Mouse (Mus musculus): ENCODE measurements around the gene Wnt3. TPM values are rescaled to one million over a fixed set of nuclear protein-coding genes. Genes with fewer than 3 reads are reported as not detected.

Wnt3 gene
- polyA plus RNA-seq, 1 experiment from 2014 or later = not detected

DNA sequence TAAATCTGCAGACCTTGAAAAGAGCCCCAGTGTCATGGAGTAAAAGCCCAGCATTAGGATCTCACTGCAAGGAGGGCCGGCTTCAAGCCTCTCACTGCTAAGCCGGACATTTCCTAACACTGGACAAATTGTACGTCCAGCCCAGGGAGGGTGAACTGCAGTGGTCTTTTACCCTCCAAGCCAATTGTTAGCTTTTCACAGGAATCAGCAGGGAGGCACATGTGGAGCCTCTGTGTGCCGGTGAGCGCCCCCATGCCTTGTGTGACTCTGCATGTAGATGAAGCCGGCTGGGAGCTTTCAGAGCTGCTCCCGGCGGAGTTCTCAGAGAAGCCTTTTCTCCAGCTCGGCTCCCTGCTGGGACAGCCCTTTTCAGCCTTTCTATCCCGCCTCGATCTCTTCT, 66.9 kb downstream of the Wnt3 start:
- no peaks in the 10 kb centered on the region for H3K36me3 ChIP-seq (replicated peaks)
- no peak overlapping the region for H3K4me2 ChIP-seq
- no peak overlapping the region for H3K27ac ChIP-seq (replicated peaks)
- no peaks in the 10 kb centered on the region for H3K4me1 ChIP-seq (replicated peaks)
- 68% methylated on average over 11 of the region's 11 CpGs for WGBS (ENCODE audit: insufficient replicate concordance)
- H3K9me3 ChIP-seq (replicated peaks) = no peaks in the 10 kb centered on the region
- H3K9ac ChIP-seq = no peak overlapping the region
- ATAC-seq (ENCODE audit: insufficient read depth) = no peak
- H3K27me3 ChIP-seq = no peaks in the 10 kb centered on the region
- H3K4me3 ChIP-seq (replicated peaks) = no peak overlapping the region

DNA sequence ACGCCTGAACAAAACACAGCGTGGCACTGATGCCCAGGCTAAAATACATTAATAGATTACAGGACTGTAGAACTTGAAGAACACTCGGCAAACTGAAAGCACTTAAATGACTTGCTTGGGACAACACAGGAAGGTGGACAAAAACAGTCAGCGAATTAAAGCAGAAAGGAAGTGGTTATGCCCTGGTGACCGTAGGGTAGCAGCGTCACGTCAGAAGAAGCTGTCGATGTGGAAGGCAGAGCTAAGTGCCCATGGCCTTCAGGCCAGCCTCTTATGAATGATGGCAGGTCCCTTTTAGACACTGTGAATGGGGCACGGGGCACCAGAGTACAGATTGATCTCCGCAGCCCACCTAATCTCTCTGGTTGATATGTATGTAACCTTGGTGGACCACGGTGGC, 74.3 kb downstream of the Wnt3 start:
- WGBS (ENCODE audit: insufficient replicate concordance) = 72% methylated on average over 11 of the region's 11 CpGs
- H3K4me2 ChIP-seq = no peak overlapping the region
- ATAC-seq (ENCODE audit: insufficient read depth) = no peak
- no peak overlapping the region for H3K4me3 ChIP-seq (replicated peaks)
- H3K36me3 ChIP-seq (replicated peaks) = 0 out of 2 replicates have a peak, but pooled peaks cover 4% of the 10 kb centered on the region
- H3K9me3 ChIP-seq (replicated peaks) = no peaks in the 10 kb centered on the region
- H3K27ac ChIP-seq (replicated peaks) = no peak overlapping the region
- H3K4me1 ChIP-seq (replicated peaks) = peaks cover 8% of the 10 kb centered on the region; the same call in 1 of the 2 replicates
- H3K9ac ChIP-seq = no peak overlapping the region
- H3K27me3 ChIP-seq = no peaks in the 10 kb centered on the region

DNA sequence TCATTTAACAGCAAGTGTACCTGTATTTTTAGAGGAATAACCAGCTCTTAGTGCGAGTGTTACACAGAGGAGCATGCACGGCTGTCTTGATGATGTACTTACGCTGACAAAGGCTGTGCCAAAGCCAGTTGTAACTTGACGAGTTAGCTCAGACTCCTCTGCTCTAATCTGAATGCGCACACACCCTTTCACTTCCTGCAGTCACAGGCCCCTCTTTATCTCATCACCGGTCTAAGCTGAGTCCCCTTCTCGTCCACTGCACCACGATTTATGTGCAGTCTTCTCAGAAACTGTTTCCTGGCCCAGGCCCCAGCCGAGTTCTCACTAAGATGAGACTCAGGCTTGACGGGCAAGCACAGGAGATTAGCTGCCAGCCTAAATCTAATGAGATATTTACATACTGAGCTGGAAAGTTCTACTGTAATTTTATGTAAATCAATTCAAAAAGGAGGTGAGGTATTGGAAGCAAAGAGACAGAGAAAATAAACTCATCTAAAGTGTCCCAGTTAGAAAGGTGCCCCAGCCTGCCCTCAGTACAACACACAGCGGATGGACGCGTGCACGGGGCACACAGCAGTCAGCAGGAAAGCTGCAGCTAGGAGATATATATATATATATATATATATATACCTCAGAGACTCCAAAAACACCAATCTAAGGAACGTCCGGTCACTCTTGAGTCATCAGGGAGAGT, 78.8 kb downstream of the Wnt3 start:
- H3K4me2 ChIP-seq = no peak overlapping the region
- H3K9ac ChIP-seq = no peak overlapping the region
- peaks cover 13% of the 10 kb centered on the region; the same call in 1 of the 2 replicates for H3K36me3 ChIP-seq (replicated peaks)
- H3K9me3 ChIP-seq (replicated peaks) = no peaks in the 10 kb centered on the region
- peak; percentile 63 for ATAC-seq (ENCODE audit: insufficient read depth)
- 11% methylated on average over 16 of the region's 16 CpGs for WGBS (ENCODE audit: insufficient replicate concordance)
- no peak overlapping the region for H3K4me3 ChIP-seq (replicated peaks)
- H3K27me3 ChIP-seq = no peaks in the 10 kb centered on the region
- H3K4me1 ChIP-seq (replicated peaks) = peaks cover 8% of the 10 kb centered on the region; the same call in 1 of the 2 replicates
- no peak overlapping the region for H3K27ac ChIP-seq (replicated peaks)

DNA sequence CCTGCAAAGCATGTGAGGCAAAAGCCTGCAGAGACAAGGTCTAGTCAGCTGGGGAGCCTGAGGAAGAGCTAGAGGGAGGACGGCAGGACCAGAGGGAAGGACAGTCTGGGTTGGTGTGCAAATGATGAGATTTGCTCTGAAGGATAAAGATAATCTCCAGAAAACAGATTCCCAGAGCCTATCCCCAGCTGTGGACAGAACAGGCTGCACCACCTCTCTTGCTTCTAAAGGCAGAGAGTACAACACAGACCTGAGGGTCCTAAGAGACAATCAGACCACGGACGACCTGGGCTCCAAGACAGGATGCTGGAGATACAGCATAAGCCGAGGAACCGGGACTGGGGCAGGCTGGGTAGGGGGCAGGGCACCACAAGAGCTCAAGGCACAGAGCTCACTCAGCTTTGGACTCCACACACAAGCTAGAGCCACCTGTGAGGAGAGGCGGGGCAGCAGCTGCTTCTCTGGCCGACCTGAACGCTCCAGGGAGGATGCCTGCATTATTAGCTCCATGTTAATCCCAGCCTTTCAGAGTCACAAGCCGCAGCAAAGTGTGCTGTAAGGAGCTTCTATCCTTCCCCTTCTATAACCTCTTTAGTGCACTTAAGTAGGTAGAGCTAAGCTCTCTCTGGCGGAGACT, 79.5 kb downstream of the Wnt3 start:
- peaks cover 18% of the 10 kb centered on the region; the same call in 1 of the 2 replicates for H3K36me3 ChIP-seq (replicated peaks)
- no peaks in the 10 kb centered on the region for H3K27me3 ChIP-seq
- H3K4me2 ChIP-seq = no peak overlapping the region
- H3K4me1 ChIP-seq (replicated peaks) = peaks cover 8% of the 10 kb centered on the region; the same call in 1 of the 2 replicates
- H3K27ac ChIP-seq (replicated peaks) = no peak overlapping the region
- no peak for ATAC-seq (ENCODE audit: insufficient read depth)
- 44% methylated on average over 10 of the region's 10 CpGs for WGBS (ENCODE audit: insufficient replicate concordance)
- H3K9ac ChIP-seq = no peak overlapping the region
- no peaks in the 10 kb centered on the region for H3K9me3 ChIP-seq (replicated peaks)
- no peak overlapping the region for H3K4me3 ChIP-seq (replicated peaks)

DNA sequence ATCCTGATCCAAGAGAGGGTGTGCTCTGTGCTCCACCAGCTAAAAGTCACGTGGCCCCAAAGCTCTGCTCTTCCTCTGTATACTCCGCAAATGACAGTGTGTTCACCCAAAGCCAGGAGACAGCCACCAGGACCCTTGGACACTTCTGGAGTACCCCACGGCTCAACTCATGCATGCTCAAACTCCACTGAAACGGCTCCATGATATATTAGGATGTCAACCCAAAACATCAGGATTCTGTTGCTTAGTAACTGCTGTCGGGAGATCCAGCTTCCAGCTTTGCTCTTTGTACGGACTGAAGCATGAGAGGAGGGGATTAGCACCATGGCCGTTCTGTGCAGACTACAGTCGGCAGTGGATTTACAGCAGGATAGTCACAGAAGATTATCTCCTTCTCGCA, 80.3 kb downstream of the Wnt3 start:
- no peak for ATAC-seq (ENCODE audit: insufficient read depth)
- Histone ChIP-seq H3K27ac (replicated peaks) (no peak overlapping the region), H3K4me1 (replicated peaks) (peaks cover 8% of the 10 kb centered on the region; the same call in 1 of the 2 replicates), H3K9ac (no peak overlapping the region), H3K36me3 (replicated peaks) (peaks cover 24% of the 10 kb centered on the region), H3K4me2 (no peak overlapping the region), H3K4me3 (replicated peaks) (no peak overlapping the region), H3K27me3 (no peaks in the 10 kb centered on the region), H3K9me3 (replicated peaks) (no peaks in the 10 kb centered on the region)
- 74% methylated on average over 9 of the region's 9 CpGs for WGBS (ENCODE audit: insufficient replicate concordance)

DNA sequence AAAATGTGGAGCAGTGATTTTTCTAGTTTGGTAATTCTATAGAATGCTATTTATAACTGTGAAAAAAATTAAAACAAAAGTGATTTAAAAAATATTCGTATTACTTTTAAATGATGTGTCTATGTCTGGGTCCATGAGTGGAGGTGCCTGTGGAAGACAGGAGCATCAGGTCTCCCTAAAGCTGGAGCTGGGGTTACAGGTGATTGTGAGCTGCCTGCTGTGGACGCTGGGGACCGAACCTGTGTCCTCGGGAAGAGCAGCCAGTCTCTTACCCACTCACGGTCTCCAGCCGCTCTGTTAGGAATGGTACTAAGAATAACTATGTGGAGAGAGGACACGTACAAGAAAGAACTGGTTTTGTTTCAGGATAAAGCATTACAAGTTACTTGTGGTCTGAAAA, 82.7 kb downstream of the Wnt3 start:
- ATAC-seq (ENCODE audit: insufficient read depth) = no peak
- WGBS (ENCODE audit: insufficient replicate concordance) = 73% methylated on average over 7 of the region's 7 CpGs

DNA sequence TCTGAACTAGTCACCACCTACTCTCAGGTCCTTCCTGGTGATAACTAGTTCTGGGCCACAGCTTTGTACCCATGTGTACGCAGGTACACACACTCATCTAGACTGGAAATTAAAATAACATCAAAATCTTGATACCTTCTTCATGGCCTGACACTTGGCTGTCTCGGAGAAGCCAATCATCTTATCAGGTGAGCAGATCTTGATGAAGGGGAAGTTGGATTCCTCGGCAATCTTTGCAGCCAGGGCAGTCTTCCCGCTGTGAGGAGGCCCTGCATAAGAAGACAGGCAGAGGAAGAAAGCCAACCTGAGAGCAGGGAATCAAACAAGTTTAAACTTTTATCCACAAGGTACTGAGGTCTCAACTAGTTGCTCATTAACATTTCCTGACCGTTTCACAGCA, 84.8 kb downstream of the Wnt3 start:
- H3K4me1 ChIP-seq (replicated peaks) = no peaks in the 10 kb centered on the region
- H3K27ac ChIP-seq (replicated peaks) = no peak overlapping the region
- WGBS (ENCODE audit: insufficient replicate concordance) = 50% methylated on average over 5 of the region's 5 CpGs
- no peaks in the 10 kb centered on the region for H3K27me3 ChIP-seq
- H3K36me3 ChIP-seq (replicated peaks) = peaks cover 39% of the 10 kb centered on the region
- ATAC-seq (ENCODE audit: insufficient read depth) = no peak
- no peaks in the 10 kb centered on the region for H3K9me3 ChIP-seq (replicated peaks)
- H3K9ac ChIP-seq = no peak overlapping the region
- no peak overlapping the region for H3K4me2 ChIP-seq
- H3K4me3 ChIP-seq (replicated peaks) = no peak overlapping the region

More for the DNA sequence above, 82.7 kb downstream of the Wnt3 start:
- no peak overlapping the region for H3K27ac ChIP-seq (replicated peaks)
- peaks cover 8% of the 10 kb centered on the region; the same call in 1 of the 2 replicates for H3K4me1 ChIP-seq (replicated peaks)
- no peaks in the 10 kb centered on the region for H3K27me3 ChIP-seq
- H3K4me3 ChIP-seq (replicated peaks) = no peak overlapping the region
- H3K9me3 ChIP-seq (replicated peaks) = no peaks in the 10 kb centered on the region
- no peak overlapping the region for H3K9ac ChIP-seq
- H3K4me2 ChIP-seq = no peak overlapping the region
- H3K36me3 ChIP-seq (replicated peaks) = peaks cover 33% of the 10 kb centered on the region

DNA sequence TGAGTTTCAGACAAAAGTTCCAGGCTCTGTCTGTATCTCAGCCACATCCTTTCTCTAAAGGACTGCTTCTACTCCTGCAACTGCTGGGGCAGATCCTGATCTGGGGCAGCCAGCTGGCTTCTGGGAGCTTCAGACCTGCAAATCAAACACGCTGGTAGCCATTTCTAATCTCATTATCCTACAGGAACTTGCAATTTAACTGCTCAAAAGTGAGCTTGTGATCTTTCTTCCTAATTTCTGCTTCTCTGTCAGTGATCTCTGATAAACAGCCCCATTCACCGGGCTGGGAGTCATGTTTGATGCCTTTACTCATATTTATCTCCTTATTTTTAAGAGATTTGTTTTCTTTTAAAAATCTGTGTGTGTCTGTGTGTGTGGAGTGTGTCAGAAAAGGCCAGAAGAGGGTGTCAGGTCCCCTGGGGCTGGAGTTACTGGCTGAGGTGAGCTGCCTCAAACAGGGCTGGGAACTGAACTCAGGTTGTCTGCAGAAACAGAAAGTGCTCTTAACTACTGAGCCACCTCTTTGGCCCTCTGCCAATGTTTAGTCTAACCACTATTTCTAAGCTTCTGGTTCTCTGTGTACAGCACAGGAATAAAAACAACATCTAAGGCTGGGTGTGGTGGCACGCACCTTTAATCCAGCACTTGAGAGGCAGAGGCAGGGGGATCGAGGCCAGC, 86.1 kb downstream of the Wnt3 start:
- no peak overlapping the region for H3K4me2 ChIP-seq
- H3K9me3 ChIP-seq (replicated peaks) = no peaks in the 10 kb centered on the region
- no peak overlapping the region for H3K27ac ChIP-seq (replicated peaks)
- no peaks in the 10 kb centered on the region for H3K4me1 ChIP-seq (replicated peaks)
- H3K27me3 ChIP-seq = no peaks in the 10 kb centered on the region
- H3K4me3 ChIP-seq (replicated peaks) = no peak overlapping the region
- no peak overlapping the region for H3K9ac ChIP-seq
- peaks cover 34% of the 10 kb centered on the region for H3K36me3 ChIP-seq (replicated peaks)
- ATAC-seq (ENCODE audit: insufficient read depth) = no peak
- 68% methylated on average over 4 of the region's 4 CpGs for WGBS (ENCODE audit: insufficient replicate concordance)

DNA sequence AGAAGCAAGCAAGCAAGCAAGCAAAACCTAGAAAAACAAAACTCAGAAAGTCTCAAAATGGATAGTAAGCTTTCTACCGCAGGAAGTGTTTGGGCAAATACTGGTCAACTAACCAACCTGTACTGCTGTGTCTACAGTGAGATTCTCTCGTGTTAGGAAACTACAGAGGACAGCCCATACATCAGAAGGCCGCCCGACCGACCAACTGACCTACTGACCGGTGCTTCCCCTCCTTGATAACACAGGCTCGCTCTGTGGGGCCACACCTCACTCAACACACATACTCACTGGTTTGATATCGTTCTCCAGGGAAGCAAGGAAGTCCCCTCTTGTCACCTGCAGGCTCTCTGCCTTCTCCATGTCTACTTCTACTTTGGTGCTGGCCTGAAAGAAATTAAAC, 89.0 kb downstream of the Wnt3 start:
- H3K4me1 ChIP-seq (replicated peaks) = no peaks in the 10 kb centered on the region
- no peak overlapping the region for H3K4me2 ChIP-seq
- 65% methylated on average over 8 of the region's 8 CpGs for WGBS (ENCODE audit: insufficient replicate concordance)
- no peak overlapping the region for H3K27ac ChIP-seq (replicated peaks)
- H3K9ac ChIP-seq = no peak overlapping the region
- ATAC-seq (ENCODE audit: insufficient read depth) = peak; percentile 58
- H3K4me3 ChIP-seq (replicated peaks) = no peak overlapping the region
- no peaks in the 10 kb centered on the region for H3K9me3 ChIP-seq (replicated peaks)
- H3K27me3 ChIP-seq = no peaks in the 10 kb centered on the region
- H3K36me3 ChIP-seq (replicated peaks) = peaks cover 23% of the 10 kb centered on the region

DNA sequence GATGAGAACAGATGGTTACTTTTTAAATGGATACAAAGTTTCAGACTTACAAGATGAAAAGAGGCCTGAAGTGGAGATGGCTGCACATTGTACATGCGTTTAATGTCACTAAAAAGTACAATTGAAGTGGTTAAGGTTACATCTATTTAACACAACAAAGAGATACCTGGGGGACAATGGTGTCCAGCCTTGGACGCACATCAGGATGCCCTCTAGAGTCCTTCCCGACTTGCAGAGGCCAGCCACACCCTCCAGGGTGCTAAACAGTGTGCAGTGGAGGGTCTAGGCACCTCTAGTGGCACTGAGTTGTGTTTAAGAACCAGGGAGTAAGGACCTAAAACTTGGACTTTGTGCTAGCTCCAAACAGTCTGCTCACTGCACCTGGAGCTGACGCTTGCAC, 90.5 kb downstream of the Wnt3 start:
- Histone ChIP-seq H3K9me3 (replicated peaks) (no peaks in the 10 kb centered on the region), H3K4me3 (replicated peaks) (no peak overlapping the region), H3K9ac (no peak overlapping the region), H3K4me2 (no peak overlapping the region), H3K27ac (replicated peaks) (no peak overlapping the region), H3K27me3 (no peaks in the 10 kb centered on the region), H3K36me3 (replicated peaks) (peaks cover 14% of the 10 kb centered on the region), H3K4me1 (replicated peaks) (no peaks in the 10 kb centered on the region)
- WGBS (ENCODE audit: insufficient replicate concordance) = 69% methylated on average over 4 of the region's 4 CpGs
- no peak for ATAC-seq (ENCODE audit: insufficient read depth)

DNA sequence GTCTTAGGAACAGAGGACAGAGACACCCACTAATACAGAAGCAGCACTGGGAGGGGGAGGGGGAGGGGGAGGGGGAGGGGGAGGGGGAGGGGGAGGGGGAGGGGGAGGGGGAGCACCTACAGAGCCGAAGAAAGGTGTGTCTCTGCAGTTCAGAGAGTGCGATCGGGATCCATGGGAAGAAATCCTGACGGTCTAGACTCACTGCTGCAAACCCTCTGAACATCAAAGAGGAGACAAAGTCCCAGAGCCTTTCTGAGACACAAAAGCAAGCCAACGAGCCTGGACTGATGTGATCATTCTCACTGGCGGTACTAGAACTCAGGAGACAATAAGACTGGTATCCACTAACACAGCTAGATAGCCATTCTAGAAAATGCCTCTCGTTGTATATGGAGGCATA, 91.4 kb downstream of the Wnt3 start:
- no peak for ATAC-seq (ENCODE audit: insufficient read depth)
- WGBS (ENCODE audit: insufficient replicate concordance) = 77% methylated on average over 7 of the region's 7 CpGs

More for the DNA sequence above, 91.4 kb downstream of the Wnt3 start:
- Histone ChIP-seq H3K27ac (replicated peaks) (no peak overlapping the region), H3K9ac (no peak overlapping the region), H3K36me3 (replicated peaks) (peaks cover 14% of the 10 kb centered on the region), H3K4me1 (replicated peaks) (no peaks in the 10 kb centered on the region), H3K9me3 (replicated peaks) (no peaks in the 10 kb centered on the region), H3K4me2 (no peak overlapping the region), H3K27me3 (no peaks in the 10 kb centered on the region), H3K4me3 (replicated peaks) (no peak overlapping the region)
